Comparison of ENCODE assay signal across 10 mouse cellular contexts in genomic region chr7:120874764-120875539, GRCm38 (mm10). TPM values are rescaled to one million over a fixed set of nuclear protein-coding genes. Genes with fewer than 3 reads are reported as not detected.
DNase-seq lines count a peak whose midpoint lies in the region; ATAC-seq lines count a peak whose summit lies in the region.
"Had no signal": no experiment of that assay in that cellular context is flagged by ENCODE, and none has a peak within 500 bp of the region (broad histone marks: within the 10 kb centered on the region; RNA-seq: fewer than 3 reads in every experiment).

No protein-coding gene starts in this region.

- peak overlapping the region; percentile 57 for H3K27ac ChIP-seq in hindbrain, embryonic 10.5 days
- no peak overlapping the region for H3K27ac ChIP-seq in hindbrain, embryonic 14.5 days
- H3K27ac ChIP-seq in embryonic facial prominence, embryonic 15.5 days (replicated peaks) = 0 out of 2 replicates have a peak overlapping the region, but pooled peaks have one; percentile 17
- H3K27ac ChIP-seq in stomach, embryonic 14.5 days (ENCODE audit: low read length) = peak overlapping the region; percentile 84
- no peak overlapping the region for H3K27ac ChIP-seq in hindbrain, embryonic 13.5 days
- H3K27ac ChIP-seq: embryonic facial prominence, embryonic 12.5 days had no signal

- H3K36me3 ChIP-seq in hindbrain, embryonic 10.5 days = peaks cover 2% of the 10 kb centered on the region
- H3K36me3 ChIP-seq in hindbrain, embryonic 14.5 days (replicated peaks; ENCODE audit: control insufficient read depth, insufficient read depth) = peaks cover 3% of the 10 kb centered on the region; the same call in 1 of the 2 replicates
- H3K36me3 ChIP-seq in embryonic facial prominence, embryonic 15.5 days = peaks cover 12% of the 10 kb centered on the region; the same call in 1 of the 2 replicates
- no peaks in the 10 kb centered on the region for H3K36me3 ChIP-seq in stomach, embryonic 14.5 days (ENCODE audit: control insufficient read depth, insufficient read depth, low read length)
- peaks cover 9% of the 10 kb centered on the region for H3K36me3 ChIP-seq in hindbrain, embryonic 13.5 days

- H3K27me3 ChIP-seq in hindbrain, embryonic 10.5 days (ENCODE audit: insufficient read depth, poor library complexity, severe bottlenecking) = no peaks in the 10 kb centered on the region
- no peaks in the 10 kb centered on the region for H3K27me3 ChIP-seq in hindbrain, embryonic 14.5 days (ENCODE audit: control insufficient read depth, insufficient read depth, low read length)
- H3K27me3 ChIP-seq in embryonic facial prominence, embryonic 15.5 days = no peaks in the 10 kb centered on the region
- no peaks in the 10 kb centered on the region for H3K27me3 ChIP-seq in stomach, embryonic 14.5 days (ENCODE audit: control insufficient read depth, insufficient read depth, low read length)
- no peaks in the 10 kb centered on the region for H3K27me3 ChIP-seq in hindbrain, embryonic 13.5 days
- H3K27me3 ChIP-seq: embryonic facial prominence, embryonic 12.5 days had no signal

- H3K4me3 ChIP-seq in hindbrain, embryonic 10.5 days = no peak overlapping the region
- no peak overlapping the region for H3K4me3 ChIP-seq in hindbrain, embryonic 14.5 days (replicated peaks; ENCODE audit: low read length)
- H3K4me3 ChIP-seq in embryonic facial prominence, embryonic 15.5 days (replicated peaks) = no peak overlapping the region
- H3K4me3 ChIP-seq in stomach, embryonic 14.5 days (ENCODE audit: low read depth, low read length) = no peak overlapping the region
- no peak overlapping the region for H3K4me3 ChIP-seq in hindbrain, embryonic 13.5 days
- H3K4me3 ChIP-seq: embryonic facial prominence, embryonic 12.5 days had no signal

- no peak overlapping the region for H3K4me2 ChIP-seq in hindbrain, embryonic 14.5 days (replicated peaks)
- H3K4me2 ChIP-seq in embryonic facial prominence, embryonic 15.5 days (replicated peaks) = no peak overlapping the region
- H3K4me2 ChIP-seq in stomach, embryonic 14.5 days (replicated peaks; ENCODE audit: low read depth, low read length) = no peak overlapping the region
- H3K4me2 ChIP-seq in hindbrain, embryonic 13.5 days = no peak overlapping the region
- H3K4me2 ChIP-seq: embryonic facial prominence, embryonic 12.5 days had no signal

- intact Hi-C loops in gastrocnemius, postnatal 14 days (cut with DNase I; ENCODE audit: low total_unique reads) = no loop called here

- no peak for ATAC-seq in hindbrain, embryonic 14.5 days (ENCODE audit: low FRiP score)
- ATAC-seq in embryonic facial prominence, embryonic 15.5 days (ENCODE audit: insufficient number of reproducible peaks, low FRiP score, low TSS enrichment, low read depth) = no peak
- peak; percentile 94 for ATAC-seq in stomach, embryonic 14.5 days (ENCODE audit: insufficient number of reproducible peaks, insufficient read depth, low FRiP score, low read depth)
- no peak for ATAC-seq in hindbrain, embryonic 13.5 days (ENCODE audit: low FRiP score)

- no peak for DNase-seq in hindbrain, embryonic 10.5 days (ENCODE audit: low spot score)
- DNase-seq in hindbrain, embryonic 14.5 days (ENCODE audit: low spot score) = no peak
- DNase-seq in lung, adult 18-20 months = peak; percentile 36 to 64
- no peak for DNase-seq in gastrocnemius, postnatal 14 days
- DNase-seq in adrenal gland, postnatal 4 days (ENCODE audit: low spot score in 2 of 2) = no peak
- DNase-seq: adrenal gland, postnatal 25 days had no signal

- WGBS in hindbrain, embryonic 10.5 days = 79% methylated on average over 7 of the region's 7 CpGs
- WGBS in hindbrain, embryonic 14.5 days = 76% methylated on average over 7 of the region's 7 CpGs
- WGBS in embryonic facial prominence, embryonic 15.5 days = 63% methylated on average over 7 of the region's 7 CpGs
- WGBS in stomach, embryonic 14.5 days = 53% methylated on average over 7 of the region's 7 CpGs
- WGBS in hindbrain, embryonic 13.5 days = 81% methylated on average over 7 of the region's 7 CpGs

- H3K4me1 ChIP-seq in hindbrain, embryonic 10.5 days (replicated peaks) = 0 out of 2 replicates have a peak, but pooled peaks cover 7% of the 10 kb centered on the region
- no peaks in the 10 kb centered on the region for H3K4me1 ChIP-seq in hindbrain, embryonic 14.5 days (replicated peaks; ENCODE audit: control insufficient read depth, insufficient read depth, low read length)
- peaks cover 8% of the 10 kb centered on the region; the same call in 1 of the 2 replicates for H3K4me1 ChIP-seq in embryonic facial prominence, embryonic 15.5 days
- H3K4me1 ChIP-seq in stomach, embryonic 14.5 days (ENCODE audit: control insufficient read depth, insufficient read depth, low read length) = peaks cover 8% of the 10 kb centered on the region
- peaks cover 10% of the 10 kb centered on the region for H3K4me1 ChIP-seq in hindbrain, embryonic 13.5 days (replicated peaks)

- H3K9me3 ChIP-seq in hindbrain, embryonic 10.5 days = no peaks in the 10 kb centered on the region
- H3K9me3 ChIP-seq in hindbrain, embryonic 14.5 days (ENCODE audit: control insufficient read depth, low read length) = no peaks in the 10 kb centered on the region
- H3K9me3 ChIP-seq in embryonic facial prominence, embryonic 15.5 days (replicated peaks) = no peaks in the 10 kb centered on the region
- H3K9me3 ChIP-seq in stomach, embryonic 14.5 days (ENCODE audit: control insufficient read depth, low read depth, low read length) = no peaks in the 10 kb centered on the region
- no peaks in the 10 kb centered on the region for H3K9me3 ChIP-seq in hindbrain, embryonic 13.5 days
- H3K9me3 ChIP-seq: embryonic facial prominence, embryonic 12.5 days had no signal

- no peak overlapping the region for H3K9ac ChIP-seq in hindbrain, embryonic 14.5 days
- H3K9ac ChIP-seq in embryonic facial prominence, embryonic 15.5 days = no peak overlapping the region
- no peak overlapping the region for H3K9ac ChIP-seq in stomach, embryonic 14.5 days (replicated peaks; ENCODE audit: low read depth, low read length)
- H3K9ac ChIP-seq in hindbrain, embryonic 13.5 days = no peak overlapping the region
- H3K9ac ChIP-seq: embryonic facial prominence, embryonic 12.5 days had no signal

RNA-seq across cellular contexts. Expression of gene Eef2k, which starts 32.3 kb away (rescaled TPM):
- 26.9 and 30.1 TPM in 2 replicates for polyA plus RNA-seq in hindbrain, embryonic 10.5 days (2016; fragmentation: Nextera tagmentation; extraction: Ambion mirVana)
- polyA plus RNA-seq in hindbrain, embryonic 14.5 days (2014; fragmentation: Nextera tagmentation; extraction: Ambion mirVana) = 15.0 and 15.9 TPM in 2 replicates
- 65.2 and 75.4 TPM in 2 replicates for polyA plus RNA-seq in embryonic facial prominence, embryonic 15.5 days (2015; fragmentation: Nextera tagmentation; extraction: Ambion mirVana)
- 21.1 and 23.0 TPM in 2 replicates for polyA plus RNA-seq in stomach, embryonic 14.5 days (2014; fragmentation: Nextera tagmentation; extraction: Ambion mirVana)
- total RNA-seq in gastrocnemius, postnatal 14 days (2021) = 10 to 100 TPM; 50.3 to 61.8 TPM
- total RNA-seq in adrenal gland, postnatal 4 days (2021) = 10 to 100 TPM; 53.3 to 54.2 TPM
- polyA plus RNA-seq in hindbrain, embryonic 13.5 days (2015; fragmentation: Nextera tagmentation; extraction: Ambion mirVana) = 26.0 and 26.4 TPM in 2 replicates

RNA-seq across cellular contexts. Expression of gene Polr3e, which starts 42.6 kb away (rescaled TPM):
- polyA plus RNA-seq in hindbrain, embryonic 10.5 days (2016; fragmentation: Nextera tagmentation; extraction: Ambion mirVana) = 31.2 and 41.0 TPM in 2 replicates
- polyA plus RNA-seq in hindbrain, embryonic 14.5 days (2014; fragmentation: Nextera tagmentation; extraction: Ambion mirVana) = 16.6 and 17.9 TPM in 2 replicates
- polyA plus RNA-seq in embryonic facial prominence, embryonic 15.5 days (2015; fragmentation: Nextera tagmentation; extraction: Ambion mirVana) = 34.1 and 35.1 TPM in 2 replicates
- polyA plus RNA-seq in stomach, embryonic 14.5 days (2014; fragmentation: Nextera tagmentation; extraction: Ambion mirVana) = 26.3 and 28.0 TPM in 2 replicates
- total RNA-seq in gastrocnemius, postnatal 14 days (2021) = 10 to 100 TPM; 12.3 TPM
- total RNA-seq in adrenal gland, postnatal 4 days (2021) = 10 to 100 TPM; 31.1 to 32.2 TPM
- 23.1 and 24.2 TPM in 2 replicates for polyA plus RNA-seq in hindbrain, embryonic 13.5 days (2015; fragmentation: Nextera tagmentation; extraction: Ambion mirVana)

Comparison
In these comparisons a context has a peak if more than half of its experiments do, and no peak if none do; other contexts are left out.
1. H3K27ac ChIP-seq: peak in hindbrain, embryonic 10.5 days (single experiment), embryonic facial prominence, embryonic 15.5 days (single experiment) and stomach, embryonic 14.5 days (single experiment); none in hindbrain, embryonic 14.5 days (single experiment) and hindbrain, embryonic 13.5 days (single experiment).
2. DNase-seq: peak in lung, adult 18-20 months (2 of 2); none in hindbrain, embryonic 10.5 days (single experiment), hindbrain, embryonic 14.5 days (single experiment), gastrocnemius, postnatal 14 days (single experiment) and adrenal gland, postnatal 4 days (0 of 2).